Mouse (Mus musculus): ENCODE results near the gene Brinp3.

DNA sequence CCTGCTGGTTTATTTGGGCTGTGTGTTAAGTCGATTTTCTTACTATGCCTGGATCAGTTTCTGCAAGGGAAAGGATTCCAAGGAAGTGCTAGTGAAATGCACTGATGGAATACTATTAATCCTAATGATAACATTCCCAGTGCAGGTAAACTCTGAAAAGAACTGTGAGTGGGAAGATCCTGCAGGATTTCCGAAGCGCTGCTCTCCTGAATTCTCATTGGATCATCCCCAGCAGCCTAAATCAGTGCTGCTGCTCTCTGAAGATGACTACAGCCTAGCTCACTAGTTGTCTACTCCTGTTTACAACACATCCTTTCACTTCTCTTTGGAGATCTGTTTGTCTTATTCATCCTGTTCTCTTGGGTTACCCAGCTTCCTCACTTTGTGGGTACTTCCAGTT lies 826 bp downstream of the Brinp3 start:
- no peak for TF ChIP-seq GATA1 (IDR thresholded peaks at IDR 0.05; ENCODE audit: borderline replicate concordance, low read length)
- TF ChIP-seq FLI1 (IDR thresholded peaks at IDR 0.05; ENCODE audit: low read length), result no peak

Measured in megakaryocyte, embryonic 14.5 days (primary cell).